Mouse (Mus musculus) kidney, postnatal 0 days (tissue): ENCODE measurements around the gene Plekha4. TPM values are rescaled to one million over a fixed set of nuclear protein-coding genes. Genes with fewer than 3 reads are reported as not detected.
"Not testable (repeated sequence)": the region's sequence is repeated elsewhere in the genome, so short reads cannot be mapped to it uniquely, and the experiment has no call there.

ENCODE experiments used
- ATAC-seq: fragments of 200-750 bp; cut with Nextera tagmentation; replicated peaks from 2 replicates; pipeline ENCODE4 v1.8.0; 2017; ENCODE audit warnings: low read depth, moderate number of reproducible peaks, moderate TSS enrichment, moderate library complexity; ENCODE audit not compliant: low FRiP score
- DNase-seq: peaks from one replicate; pipeline ENCODE4 v3.0.0-alpha.2; 2016; ENCODE audit warnings: low spot score
- H3K27ac ChIP-seq: fragments of 300-500 bp; sonication (generic); 2 replicates; pipeline ENCODE4 v1.5.1; 2014; ENCODE audit warnings: mild to moderate bottlenecking
- H3K27me3 ChIP-seq: fragments of 300-500 bp; sonication (generic); 2 replicates; pipeline ENCODE4 v1.6.1; 2014; ENCODE audit warnings: low read length, mixed read lengths; ENCODE audit not compliant: insufficient read depth
- H3K36me3 ChIP-seq: fragments of 300-500 bp; sonication (generic); 2 replicates; pipeline ENCODE4 v1.6.1; 2014; ENCODE audit warnings: low read length, mixed read lengths; ENCODE audit not compliant: insufficient read depth
- H3K4me1 ChIP-seq: fragments of 300-500 bp; sonication (generic); replicated peaks from 2 replicates; pipeline ENCODE4 v1.6.1; 2014; ENCODE audit warnings: antibody characterized with exemption, low read length, mixed read lengths; ENCODE audit not compliant: insufficient read depth
- H3K4me2 ChIP-seq: fragments of 300-500 bp; sonication (generic); 2 replicates; pipeline ENCODE4 v1.6.1; 2014; ENCODE audit warnings: mild to moderate bottlenecking, low read length, moderate library complexity, mixed read lengths
- H3K4me3 ChIP-seq: fragments of 300-500 bp; sonication (generic); replicated peaks from 2 replicates; pipeline ENCODE4 v1.5.1; 2014; ENCODE audit warnings: low read depth, low read length
- H3K9ac ChIP-seq: fragments of 300-500 bp; sonication (generic); 2 replicates; pipeline ENCODE4 v1.6.1; 2014; ENCODE audit warnings: low read depth, low read length
- H3K9me3 ChIP-seq: fragments of 300-500 bp; sonication (generic); replicated peaks from 2 replicates; pipeline ENCODE4 v1.6.1; 2016; ENCODE audit warnings: low read length, inconsistent platforms, mixed read lengths
- CTCF ChIP-seq: IDR thresholded peaks from 2 replicates; pipeline ENCODE4 v1.5.1; 2016; ENCODE audit warnings: antibody characterized with exemption, low read depth, mild to moderate bottlenecking, moderate library complexity
- WGBS: fragments of 180-500 bp; shearing (Covaris S2); extraction: QIAGEN DNeasy Blood & Tissue Kit; methylation state at CpG from one replicate; pipeline ENCODE4 v1.1.7; 2014; 5-methylcytosine and 5-hydroxymethylcytosine counted together
- polyA plus RNA-seq: library from polyadenylated mRNA; unstranded; fragments of >200 nt; fragmentation: Nextera tagmentation; extraction: Ambion mirVana; gene quantifications from 2 replicates; pipeline ENCODE4 v1.2.1, GENCODE M21; 2015

Gene Plekha4
- polyA plus RNA-seq, 1 experiment from 2014 or later: 5.8 TPM

GRCm38 (mm10) chr7:45482166-45482565 lies 44.0 kb upstream of the Plekha4 start:
- Histone ChIP-seq H3K36me3 (no peaks in the 10 kb centered on the region), H3K4me2 (no peak overlapping the region), H3K27me3 (no peaks in the 10 kb centered on the region), H3K4me1 (no peaks in the 10 kb centered on the region), H3K27ac (no peak overlapping the region), H3K9ac (no peak overlapping the region), H3K4me3 (no peak overlapping the region), H3K9me3 (no peaks in the 10 kb centered on the region)
- no peak for TF ChIP-seq CTCF
- no peak for ATAC-seq
- no peak for DNase-seq
- 87% methylated on average over 1 of the region's 1 CpGs for WGBS

GRCm38 (mm10) chr7:45484985-45485384 lies 41.1 kb upstream of the Plekha4 start:
- DNase-seq: not testable (repeated sequence)

GRCm38 (mm10) chr7:45486158-45486557 lies 40.0 kb upstream of the Plekha4 start:
- H3K36me3 ChIP-seq: no peaks in the 10 kb centered on the region
- no peak for ATAC-seq
- H3K9ac ChIP-seq: no peak overlapping the region
- no peak overlapping the region for H3K27ac ChIP-seq
- no peaks in the 10 kb centered on the region for H3K9me3 ChIP-seq
- H3K27me3 ChIP-seq: no peaks in the 10 kb centered on the region
- 71% methylated on average over 7 of the region's 7 CpGs for WGBS
- no peak overlapping the region for H3K4me3 ChIP-seq
- H3K4me2 ChIP-seq: no peak overlapping the region
- no peak for DNase-seq
- H3K4me1 ChIP-seq: no peaks in the 10 kb centered on the region; the same call in 1 of the 2 replicates
- no peak for TF ChIP-seq CTCF

More at GRCm38 (mm10) chr7:45484985-45485384, 41.1 kb upstream of the Plekha4 start:
- not testable (repeated sequence) for H3K27me3 ChIP-seq, H3K9ac ChIP-seq, H3K4me3 ChIP-seq, H3K27ac ChIP-seq, H3K4me1 ChIP-seq, H3K9me3 ChIP-seq, H3K4me2 ChIP-seq, H3K36me3 ChIP-seq, ATAC-seq
- WGBS: 93% methylated on average over 5 of the region's 5 CpGs

- WGBS: 77% methylated on average over 12 of the region's 12 CpGs
- DNase-seq (no peak), ATAC-seq (no peak)
- no peak for TF ChIP-seq CTCF
- no peak within 1 kb of the TSS for H3K4me3 ChIP-seq
- H3K4me2 ChIP-seq: no peak within 1 kb of the TSS
- H3K27me3 ChIP-seq: no peaks in the 10 kb centered on the region
- no peak within 1 kb of the TSS for H3K27ac ChIP-seq
- no peak within 1 kb of the TSS for H3K9ac ChIP-seq
- no peaks in the 10 kb centered on the region for H3K9me3 ChIP-seq
- H3K36me3 ChIP-seq: no peaks in the 10 kb centered on the region
- H3K4me1 ChIP-seq: no peaks in the 10 kb centered on the region; the same call in 1 of the 2 replicates
Observed at GRCm38 (mm10) chr7:45486761-45487415, 39.2 kb upstream of the Plekha4 start, which contains the start of gene Gm45808. TSS of gene Gm45808 (minus strand) at chr7:45486811.

GRCm38 (mm10) chr7:45487861-45488292 lies 38.3 kb upstream of the Plekha4 start:
- Histone ChIP-seq H3K4me3 (peak overlapping the region; percentile 39; the same call in 1 of the 2 replicates), H3K4me2 (peak overlapping the region; percentile 73), H3K27ac (peak overlapping the region; percentile 71), H3K9me3 (no peaks in the 10 kb centered on the region), H3K27me3 (no peaks in the 10 kb centered on the region), H3K9ac (peak overlapping the region; percentile 58; the same call in 1 of the 2 replicates), H3K4me1 (no peaks in the 10 kb centered on the region; the same call in 1 of the 2 replicates), H3K36me3 (peaks cover 3% of the 10 kb centered on the region)
- no peak for TF ChIP-seq CTCF
- DNase-seq (no peak), ATAC-seq (no peak; the same call in 1 of the 2 replicates)
- WGBS: 47% methylated on average over 11 of the region's 11 CpGs

GRCm38 (mm10) chr7:45488293-45489204 lies 37.6 kb upstream of the Plekha4 start, which contains the start of gene Dhdh:
TSS of gene Dhdh (minus strand) at chr7:45488805.
- no peaks in the 10 kb centered on the region for H3K27me3 ChIP-seq
- DNase-seq: peak; percentile 66
- H3K9me3 ChIP-seq: no peaks in the 10 kb centered on the region
- peak within 1 kb of the TSS; percentile 73 for H3K4me2 ChIP-seq
- peaks cover 9% of the 10 kb centered on the region for H3K36me3 ChIP-seq
- WGBS: 12% methylated on average over 37 of the region's 38 CpGs
- peak within 1 kb of the TSS; percentile 71 for H3K27ac ChIP-seq
- ATAC-seq: peak; percentile 34
- H3K4me3 ChIP-seq: peak within 1 kb of the TSS; percentile 39
- H3K4me1 ChIP-seq: no peaks in the 10 kb centered on the region; the same call in 1 of the 2 replicates
- no peak for TF ChIP-seq CTCF
- peak within 1 kb of the TSS; percentile 58 for H3K9ac ChIP-seq
